Mouse (Mus musculus) intestine, postnatal 0 days (tissue): ENCODE results near the gene Gm20696. TPM values are rescaled to one million over a fixed set of nuclear protein-coding genes. Genes with fewer than 3 reads are reported as not detected.

Experiments used
- ATAC-seq: fragments of 200-750 bp; cut with Nextera tagmentation; 2 replicates; pipeline ENCODE4 v1.8.0; 2017; ENCODE audit warnings: mild to moderate bottlenecking, moderate TSS enrichment, moderate library complexity
- H3K27ac ChIP-seq: fragments of 300-500 bp; sonication (generic); 2 replicates; pipeline ENCODE4 v1.5.1; 2014; ENCODE audit warnings: mild to moderate bottlenecking, low read depth, low read length, moderate library complexity
- H3K27me3 ChIP-seq: fragments of 300-500 bp; sonication (generic); replicated peaks from 2 replicates; pipeline ENCODE4 v1.6.1; 2014; ENCODE audit warnings: low read length, mixed read lengths; ENCODE audit not compliant: control insufficient read depth, insufficient read depth
- H3K36me3 ChIP-seq: fragments of 300-500 bp; sonication (generic); 2 replicates; pipeline ENCODE4 v1.6.1; 2014; ENCODE audit warnings: mild to moderate bottlenecking, moderate library complexity; ENCODE audit not compliant: control insufficient read depth, insufficient read depth
- H3K4me1 ChIP-seq: fragments of 300-500 bp; sonication (generic); replicated peaks from 2 replicates; pipeline ENCODE4 v1.6.1; 2014; ENCODE audit warnings: antibody characterized with exemption, low read length, mixed read lengths; ENCODE audit not compliant: control insufficient read depth, insufficient read depth
- H3K4me2 ChIP-seq: fragments of 300-500 bp; sonication (generic); replicated peaks from 2 replicates; pipeline ENCODE4 v1.6.1; 2014; ENCODE audit warnings: low read depth, mild to moderate bottlenecking, moderate library complexity
- H3K4me3 ChIP-seq: fragments of 300-500 bp; sonication (generic); 2 replicates; pipeline ENCODE4 v1.5.1; 2014; ENCODE audit warnings: low read depth, low read length
- H3K9ac ChIP-seq: fragments of 300-500 bp; sonication (generic); 2 replicates; pipeline ENCODE4 v1.6.1; 2014; ENCODE audit warnings: mild to moderate bottlenecking, low read depth, low read length
- H3K9me3 ChIP-seq: fragments of 300-500 bp; sonication (generic); 2 replicates; pipeline ENCODE4 v1.6.1; 2016; ENCODE audit warnings: mixed run types; ENCODE audit not compliant: control insufficient read depth
- CTCF ChIP-seq: sonication (generic); IDR thresholded peaks from 2 replicates; pipeline ENCODE4 v1.5.1; 2016; ENCODE audit warnings: low read depth, mild to moderate bottlenecking, control low read depth, antibody characterized with exemption, moderate library complexity
- WGBS: fragments of 180-500 bp; shearing (Covaris S2); extraction: QIAGEN DNeasy Blood & Tissue Kit; methylation state at CpG from one replicate; pipeline ENCODE4 v1.1.7; 2014; 5-methylcytosine and 5-hydroxymethylcytosine counted together
- polyA plus RNA-seq: library from polyadenylated mRNA; unstranded; fragments of >200 nt; fragmentation: Nextera tagmentation; extraction: Ambion mirVana; gene quantifications from 2 replicates; pipeline ENCODE4 v1.2.1, GENCODE M21; 2015

Gene Gm20696
- polyA plus RNA-seq: 1.4 and 2.3 TPM in 2 replicates

- TF ChIP-seq CTCF: no peak
- no peaks in the 10 kb centered on the region for H3K36me3 ChIP-seq
- no peaks in the 10 kb centered on the region for H3K9me3 ChIP-seq
- peak within 1 kb of the TSS; percentile 77 for H3K4me3 ChIP-seq
- peak within 1 kb of the TSS; percentile 73 for H3K27ac ChIP-seq
- ATAC-seq: peak; percentile 74
- no peaks in the 10 kb centered on the region for H3K4me1 ChIP-seq
- peak within 1 kb of the TSS; percentile 98 for H3K4me2 ChIP-seq
- H3K9ac ChIP-seq: peak within 1 kb of the TSS; percentile 66
- under 1% methylated on average over 43 of the region's 75 CpGs for WGBS
- H3K27me3 ChIP-seq: no peaks in the 10 kb centered on the region
Measured at GRCm38 (mm10) chr6:99666318-99667171, at the start of gene Gm20696, which contains the start of gene Eif4e3. Gene Gm20696 (minus strand): TSS chr6:99666797. Gene Eif4e3 (minus strand): TSS chr6:99666771.

- Histone ChIP-seq H3K36me3 (no peaks in the 10 kb centered on the region), H3K4me1 (no peaks in the 10 kb centered on the region), H3K27me3 (no peaks in the 10 kb centered on the region), H3K4me3 (no peak overlapping the region), H3K27ac (no peak overlapping the region), H3K9me3 (no peaks in the 10 kb centered on the region), H3K9ac (no peak overlapping the region), H3K4me2 (no peak overlapping the region)
- TF ChIP-seq CTCF: peak; percentile 11; the same call in 1 of the 2 replicates
- WGBS: 71% methylated on average over 6 of the region's 6 CpGs
- ATAC-seq: no peak
Measured at GRCm38 (mm10) chr6:99715913-99716312, 49.3 kb upstream of the Gm20696 start.

GRCm38 (mm10) chr6:99715191-99715590 is 48.6 kb upstream of the Gm20696 start:
- TF ChIP-seq CTCF: 0 out of 2 replicates have a peak, but pooled peaks have one; percentile 1
- Histone ChIP-seq H3K4me3 (no peak overlapping the region), H3K4me2 (no peak overlapping the region), H3K4me1 (no peaks in the 10 kb centered on the region), H3K9me3 (no peaks in the 10 kb centered on the region), H3K36me3 (no peaks in the 10 kb centered on the region), H3K9ac (no peak overlapping the region), H3K27ac (no peak overlapping the region), H3K27me3 (no peaks in the 10 kb centered on the region)
- no peak for ATAC-seq
- WGBS: 62% methylated on average over 6 of the region's 6 CpGs

DNA sequence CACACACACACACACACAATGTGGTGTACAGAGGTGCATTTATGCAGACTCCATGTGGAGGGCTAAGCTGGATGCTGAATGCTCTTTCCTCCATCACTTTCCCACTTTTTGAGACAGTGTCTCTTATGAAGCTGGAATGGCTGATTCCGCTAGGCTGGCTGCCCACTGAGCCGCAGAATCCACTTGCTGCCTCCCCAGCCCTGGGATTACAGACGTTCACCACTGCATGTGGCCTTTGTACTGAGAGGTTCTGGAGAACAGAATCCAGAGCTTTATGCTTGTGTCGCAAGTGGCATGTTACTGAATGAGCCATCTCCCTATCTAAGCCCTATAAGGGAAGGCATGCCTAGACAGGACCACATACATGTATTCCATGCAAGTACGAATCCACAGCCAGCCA is 46.7 kb upstream of the Gm20696 start:
- no peak for ATAC-seq
- H3K9ac ChIP-seq: no peak overlapping the region
- H3K36me3 ChIP-seq: no peaks in the 10 kb centered on the region
- no peaks in the 10 kb centered on the region for H3K4me1 ChIP-seq
- H3K4me3 ChIP-seq: no peak overlapping the region
- no peak for TF ChIP-seq CTCF
- WGBS: 83% methylated on average over 5 of the region's 5 CpGs
- H3K27me3 ChIP-seq: no peaks in the 10 kb centered on the region
- H3K4me2 ChIP-seq: no peak overlapping the region
- no peaks in the 10 kb centered on the region for H3K9me3 ChIP-seq
- H3K27ac ChIP-seq: no peak overlapping the region

GRCm38 (mm10) chr6:99711576-99712101 is 45.0 kb upstream of the Gm20696 start:
- Histone ChIP-seq H3K36me3 (no peaks in the 10 kb centered on the region), H3K4me1 (no peaks in the 10 kb centered on the region), H3K4me2 (no peak overlapping the region), H3K9ac (no peak overlapping the region), H3K4me3 (no peak overlapping the region), H3K27ac (no peak overlapping the region), H3K27me3 (no peaks in the 10 kb centered on the region), H3K9me3 (no peaks in the 10 kb centered on the region)
- ATAC-seq: no peak
- 48% methylated on average over 11 of the region's 11 CpGs for WGBS
- no peak for TF ChIP-seq CTCF

- H3K27me3 ChIP-seq: 0 out of 2 replicates have a peak, but pooled peaks cover 5% of the 10 kb centered on the region
- 66% methylated on average over 3 of the region's 3 CpGs for WGBS
- no peak overlapping the region for H3K4me3 ChIP-seq
- H3K27ac ChIP-seq: no peak overlapping the region
- H3K4me2 ChIP-seq: no peak overlapping the region
- H3K4me1 ChIP-seq: no peaks in the 10 kb centered on the region
- no peak for ATAC-seq
- H3K36me3 ChIP-seq: no peaks in the 10 kb centered on the region
- no peaks in the 10 kb centered on the region for H3K9me3 ChIP-seq
- H3K9ac ChIP-seq: no peak overlapping the region
- no peak for TF ChIP-seq CTCF
Measured at GRCm38 (mm10) chr6:99700484-99700883, 33.9 kb upstream of the Gm20696 start.
